Mouse (Mus musculus): ENCODE measurements around the gene Vmn1r68.

The Vmn1r68 gene

GRCm38 (mm10) chr7:10558385-10558784, at the start of gene Vmn1r68:
Vmn1r68 (minus strand) TSS chr7:10558485.
- CTCF ChIA-PET, result no interaction called here
- POLR2A ChIA-PET, result no interaction called here

- CTCF ChIA-PET, result no interaction called here
These were observed 62.7 kb downstream of the Vmn1r68 start for GRCm38 (mm10) chr7:10495578-10495977.

DNA sequence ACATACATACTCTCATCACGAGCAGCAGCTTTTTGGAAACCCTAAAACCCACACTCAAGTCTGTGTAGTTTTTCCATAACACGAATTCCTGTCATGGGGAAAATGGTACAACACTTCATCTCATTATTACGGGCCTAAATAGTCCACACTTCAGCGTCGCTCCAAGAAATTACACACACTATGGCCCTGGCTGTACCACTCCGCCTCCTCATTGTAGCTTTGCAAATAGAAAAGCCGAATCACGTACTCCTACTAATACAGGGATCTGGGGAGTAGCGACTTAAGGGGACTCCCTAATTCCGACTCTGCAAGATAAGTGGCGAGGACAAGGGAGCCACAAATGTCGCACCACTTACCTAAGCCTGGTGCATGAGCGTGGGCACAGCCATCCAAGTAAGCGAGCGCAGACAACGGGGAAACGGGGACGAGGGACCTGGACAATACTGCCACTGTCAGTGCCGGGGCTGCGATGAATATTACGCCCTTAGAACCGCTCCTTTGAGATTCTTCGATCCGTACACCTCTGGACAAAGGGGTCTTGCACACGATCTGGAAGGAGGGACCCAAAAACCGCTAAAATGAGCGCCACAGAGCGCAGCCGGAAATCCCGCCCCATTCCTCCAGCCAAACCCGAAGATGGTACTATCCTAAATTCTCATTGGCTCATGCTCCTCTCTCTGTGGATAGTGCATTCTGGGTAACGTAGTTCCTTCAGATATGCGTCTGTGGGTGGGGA, 63.3 kb downstream of the Vmn1r68 start, which contains the start of gene Zik1:
Gene Zik1 (minus strand): TSS at position 609 of the 736 bp plus-strand sequence.
- ChIA-PET CTCF (no interaction called here), POLR2A (interaction anchor here in 1 of 4 experiments (0.6 to 0.8 kb wide), 2 partner anchors 15 to 263 kb away, joined by 3 to 4 read pairs; no protein-coding TSS in a partner anchor)

More at GRCm38 (mm10) chr7:10495578-10495977, 62.7 kb downstream of the Vmn1r68 start:
- POLR2A ChIA-PET, result interaction anchor here in 1 of 4 experiments (0.6 to 0.8 kb wide), 2 partner anchors 14 to 262 kb away, joined by 3 to 4 read pairs; no protein-coding TSS in a partner anchor

GRCm38 (mm10) chr7:10480588-10481233, 77.6 kb downstream of the Vmn1r68 start:
- CTCF ChIA-PET, result no interaction called here
- POLR2A ChIA-PET, result no interaction called here

DNA sequence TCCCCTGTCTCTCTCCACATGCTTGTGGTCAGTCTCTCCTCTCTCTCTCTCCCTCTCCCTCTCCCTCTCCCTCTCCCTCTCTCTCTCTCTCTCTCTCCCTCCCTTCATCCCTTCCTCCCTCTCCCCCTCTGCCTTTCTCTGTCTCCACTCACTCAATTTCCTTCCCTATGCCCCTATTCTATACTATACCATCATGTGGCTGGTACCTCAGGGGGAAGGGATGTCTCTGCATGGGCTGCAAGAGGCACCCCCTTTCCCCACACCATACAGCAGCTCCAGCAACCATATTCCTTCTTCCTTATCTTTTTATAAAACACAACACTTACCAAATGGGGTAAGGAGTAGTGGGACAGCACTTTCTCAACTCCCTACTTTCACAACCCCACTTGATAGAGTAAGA, 78.5 kb downstream of the Vmn1r68 start:
- CTCF ChIA-PET, result no interaction called here
- POLR2A ChIA-PET, result no interaction called here

DNA sequence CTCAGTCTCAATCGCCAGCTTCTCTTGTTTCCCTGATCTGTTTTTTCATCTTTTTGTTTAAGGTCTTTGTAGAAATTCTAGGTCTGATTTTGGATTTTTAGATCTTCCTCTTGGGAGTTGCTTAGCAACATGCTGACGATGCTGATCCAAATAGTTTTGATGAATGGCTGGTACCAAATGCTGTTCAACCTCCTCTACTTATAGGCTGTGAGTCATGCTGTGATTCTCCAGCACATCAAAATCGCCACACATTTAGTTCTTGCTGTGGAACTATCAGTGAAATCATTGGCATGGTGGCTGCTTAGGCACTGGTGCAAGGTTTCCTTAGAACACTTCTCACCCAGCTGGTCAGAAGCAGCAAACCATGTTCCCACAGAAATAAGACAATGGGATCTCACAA, 100.1 kb downstream of the Vmn1r68 start:
- ChIA-PET POLR2A (no interaction called here), CTCF (no interaction called here)
